Mouse (Mus musculus): ENCODE results near the gene Tomm20. TPM values are rescaled to one million over a fixed set of nuclear protein-coding genes. Genes with fewer than 3 reads are reported as not detected.

Gene Tomm20
- polyA plus RNA-seq, 1 experiment from 2014 or later = 372 TPM

- H3K4me1 ChIP-seq (replicated peaks; ENCODE audit: control insufficient read depth, insufficient read depth, low read length) = peaks cover 4% of the 10 kb centered on the region
- DNase-seq (ENCODE audit: low spot score) (no peak), ATAC-seq (replicated peaks; ENCODE audit: low FRiP score) (no peak)
- no peaks in the 10 kb centered on the region for H3K27me3 ChIP-seq (replicated peaks; ENCODE audit: control insufficient read depth, insufficient read depth, low read length)
- no peak overlapping the region for H3K4me2 ChIP-seq
- H3K9ac ChIP-seq (ENCODE audit: low read depth, low read length) = no peak overlapping the region
- WGBS = 69% methylated on average over 10 of the region's 10 CpGs
- H3K36me3 ChIP-seq (ENCODE audit: control insufficient read depth, insufficient read depth, low read length) = no peaks in the 10 kb centered on the region
- H3K4me3 ChIP-seq (ENCODE audit: low read depth, low read length) = no peak overlapping the region
- no peaks in the 10 kb centered on the region for H3K9me3 ChIP-seq (ENCODE audit: control insufficient read depth, low read length)
- H3K27ac ChIP-seq (ENCODE audit: low read depth, low read length) = no peak overlapping the region
Measured at GRCm38 (mm10) chr8:126909371-126909802, 36.3 kb downstream of the Tomm20 start.

DNA sequence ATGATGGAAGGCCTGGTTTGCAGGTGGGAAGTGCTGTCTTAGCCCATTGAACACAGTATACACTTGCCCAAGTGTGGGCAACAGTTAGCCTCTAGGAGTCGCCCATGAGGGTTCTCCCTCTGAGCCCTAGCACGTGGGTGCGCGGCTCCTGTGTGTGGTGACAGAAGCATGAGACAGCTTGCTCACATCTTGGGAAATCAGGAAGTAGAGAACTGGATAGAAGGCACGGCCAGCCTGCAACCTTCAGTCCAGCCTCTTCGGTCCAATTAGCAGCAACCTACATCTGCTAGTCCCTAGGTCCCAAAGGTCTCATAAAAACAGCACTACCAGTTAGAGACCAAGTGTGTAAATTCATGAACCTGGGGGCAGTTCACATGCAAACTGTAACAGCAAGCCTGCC lies 36.8 kb downstream of the Tomm20 start:
- no peak overlapping the region for H3K4me3 ChIP-seq (ENCODE audit: low read depth, low read length)
- WGBS = 55% methylated on average over 6 of the region's 6 CpGs
- peaks cover 6% of the 10 kb centered on the region for H3K4me1 ChIP-seq (replicated peaks; ENCODE audit: control insufficient read depth, insufficient read depth, low read length)
- no peak overlapping the region for H3K27ac ChIP-seq (ENCODE audit: low read depth, low read length)
- H3K27me3 ChIP-seq (replicated peaks; ENCODE audit: control insufficient read depth, insufficient read depth, low read length) = no peaks in the 10 kb centered on the region
- H3K9me3 ChIP-seq (ENCODE audit: control insufficient read depth, low read length) = no peaks in the 10 kb centered on the region
- ATAC-seq (replicated peaks; ENCODE audit: low FRiP score) (no peak), DNase-seq (ENCODE audit: low spot score) (no peak)
- H3K9ac ChIP-seq (ENCODE audit: low read depth, low read length) = no peak overlapping the region
- no peak overlapping the region for H3K4me2 ChIP-seq
- no peaks in the 10 kb centered on the region for H3K36me3 ChIP-seq (ENCODE audit: control insufficient read depth, insufficient read depth, low read length)

DNA sequence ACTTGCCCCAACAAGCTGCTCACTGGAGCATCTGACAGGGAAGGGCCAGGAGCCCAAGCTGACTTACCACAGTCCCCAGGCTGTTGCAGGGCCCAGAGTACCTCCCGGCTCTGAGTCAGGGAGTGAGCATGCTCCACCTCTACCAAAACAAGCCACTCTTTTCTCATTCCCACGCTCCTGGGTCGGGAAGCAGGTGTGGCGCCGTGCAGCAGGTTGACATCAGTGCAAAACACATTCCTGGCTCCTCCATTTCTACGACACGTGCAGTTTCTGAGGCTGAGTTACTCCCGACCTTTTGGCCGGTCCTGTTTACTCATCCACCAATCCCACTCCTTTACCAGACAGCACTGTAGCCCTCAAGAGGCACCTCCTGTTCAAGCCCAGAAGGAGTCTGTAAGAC lies 37.7 kb downstream of the Tomm20 start:
- no peaks in the 10 kb centered on the region for H3K27me3 ChIP-seq (replicated peaks; ENCODE audit: control insufficient read depth, insufficient read depth, low read length)
- no peaks in the 10 kb centered on the region for H3K9me3 ChIP-seq (ENCODE audit: control insufficient read depth, low read length)
- H3K9ac ChIP-seq (ENCODE audit: low read depth, low read length) = no peak overlapping the region
- no peaks in the 10 kb centered on the region for H3K36me3 ChIP-seq (ENCODE audit: control insufficient read depth, insufficient read depth, low read length)
- 74% methylated on average over 9 of the region's 9 CpGs for WGBS
- H3K4me1 ChIP-seq (replicated peaks; ENCODE audit: control insufficient read depth, insufficient read depth, low read length) = peaks cover 4% of the 10 kb centered on the region
- no peak for DNase-seq (ENCODE audit: low spot score)
- no peak overlapping the region for H3K4me2 ChIP-seq
- no peak overlapping the region for H3K4me3 ChIP-seq (ENCODE audit: low read depth, low read length)
- H3K27ac ChIP-seq (ENCODE audit: low read depth, low read length) = no peak overlapping the region
- ATAC-seq (replicated peaks; ENCODE audit: low FRiP score) = no peak

DNA sequence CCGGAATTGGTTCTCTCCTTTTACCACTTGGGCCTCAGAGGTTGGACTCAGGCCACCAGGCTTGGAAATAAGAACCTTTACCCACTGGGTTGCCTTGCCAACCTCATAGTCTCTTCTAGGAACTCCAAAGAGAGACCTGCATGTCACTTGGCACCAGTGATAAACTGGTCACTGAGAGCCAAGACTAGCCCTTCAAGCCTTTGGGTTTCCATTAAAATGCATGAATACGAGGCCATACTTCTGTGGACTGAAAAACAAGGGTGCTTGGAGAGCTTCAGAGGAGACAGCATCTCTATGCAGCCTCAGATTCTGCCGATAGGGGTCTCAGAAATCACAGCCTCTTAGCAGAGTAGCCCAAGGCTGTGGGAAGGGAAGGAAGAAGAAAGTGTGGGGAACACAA lies 38.3 kb downstream of the Tomm20 start:
- Histone ChIP-seq H3K9ac (ENCODE audit: low read depth, low read length) (no peak overlapping the region), H3K9me3 (ENCODE audit: control insufficient read depth, low read length) (no peaks in the 10 kb centered on the region), H3K27me3 (replicated peaks; ENCODE audit: control insufficient read depth, insufficient read depth, low read length) (no peaks in the 10 kb centered on the region), H3K27ac (ENCODE audit: low read depth, low read length) (no peak overlapping the region), H3K4me3 (ENCODE audit: low read depth, low read length) (no peak overlapping the region), H3K36me3 (ENCODE audit: control insufficient read depth, insufficient read depth, low read length) (no peaks in the 10 kb centered on the region), H3K4me1 (replicated peaks; ENCODE audit: control insufficient read depth, insufficient read depth, low read length) (peaks cover 4% of the 10 kb centered on the region), H3K4me2 (no peak overlapping the region)
- 81% methylated on average over 3 of the region's 3 CpGs for WGBS
- ATAC-seq (replicated peaks; ENCODE audit: low FRiP score) = no peak
- no peak for DNase-seq (ENCODE audit: low spot score)

DNA sequence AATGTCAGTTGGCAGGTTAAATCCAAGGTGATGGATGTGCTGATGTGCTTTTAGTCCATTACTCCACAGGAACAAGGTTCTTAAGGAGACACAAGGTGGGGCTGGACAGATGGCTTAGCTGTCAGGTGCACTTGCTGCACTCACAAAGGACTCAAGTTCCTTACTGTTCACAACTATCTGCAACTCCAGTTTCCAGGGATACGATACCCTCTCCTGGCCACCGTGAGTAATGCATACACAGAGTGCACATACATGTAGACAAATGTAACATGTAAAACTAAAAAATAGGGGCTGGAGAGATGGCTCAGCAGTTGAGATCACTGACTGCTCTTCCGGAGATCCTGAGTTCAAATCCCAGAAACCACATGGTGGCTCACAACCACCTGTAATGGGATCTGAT lies 40.3 kb downstream of the Tomm20 start:
- no peak for ATAC-seq (replicated peaks; ENCODE audit: low FRiP score)

DNA sequence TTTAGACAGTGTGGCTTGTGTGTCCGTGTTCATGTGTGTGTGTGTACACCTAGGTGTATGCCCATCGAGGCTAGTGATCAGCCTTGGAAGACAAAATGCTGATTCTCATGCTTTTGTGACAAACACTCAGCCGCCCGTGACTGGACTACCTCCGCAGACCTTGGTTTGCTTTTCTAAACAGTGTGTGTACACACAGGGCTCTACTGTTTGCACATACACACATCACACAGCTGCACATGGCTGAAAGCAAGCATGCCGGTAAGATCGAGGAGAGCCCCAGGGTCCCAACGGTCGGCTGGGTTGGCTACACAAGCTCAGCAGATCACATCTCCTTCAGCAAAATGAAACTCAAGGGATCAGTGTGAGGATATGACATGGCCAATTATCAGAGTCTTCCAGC lies 41.7 kb downstream of the Tomm20 start:
- H3K4me2 ChIP-seq = no peak overlapping the region
- 80% methylated on average over 9 of the region's 9 CpGs for WGBS
- peaks cover 4% of the 10 kb centered on the region for H3K4me1 ChIP-seq (replicated peaks; ENCODE audit: control insufficient read depth, insufficient read depth, low read length)
- H3K9ac ChIP-seq (ENCODE audit: low read depth, low read length) = no peak overlapping the region
- H3K36me3 ChIP-seq (ENCODE audit: control insufficient read depth, insufficient read depth, low read length) = no peaks in the 10 kb centered on the region
- H3K4me3 ChIP-seq (ENCODE audit: low read depth, low read length) = no peak overlapping the region
- no peak for DNase-seq (ENCODE audit: low spot score)
- ATAC-seq (replicated peaks; ENCODE audit: low FRiP score) = no peak
- H3K27me3 ChIP-seq (replicated peaks; ENCODE audit: control insufficient read depth, insufficient read depth, low read length) = no peaks in the 10 kb centered on the region
- no peak overlapping the region for H3K27ac ChIP-seq (ENCODE audit: low read depth, low read length)
- no peaks in the 10 kb centered on the region for H3K9me3 ChIP-seq (ENCODE audit: control insufficient read depth, low read length)

More for the DNA sequence above, 40.3 kb downstream of the Tomm20 start:
- Histone ChIP-seq H3K9me3 (ENCODE audit: control insufficient read depth, low read length) (no peaks in the 10 kb centered on the region), H3K27ac (ENCODE audit: low read depth, low read length) (no peak overlapping the region), H3K9ac (ENCODE audit: low read depth, low read length) (no peak overlapping the region), H3K27me3 (replicated peaks; ENCODE audit: control insufficient read depth, insufficient read depth, low read length) (no peaks in the 10 kb centered on the region), H3K4me2 (no peak overlapping the region), H3K4me1 (replicated peaks; ENCODE audit: control insufficient read depth, insufficient read depth, low read length) (peaks cover 4% of the 10 kb centered on the region), H3K4me3 (ENCODE audit: low read depth, low read length) (no peak overlapping the region), H3K36me3 (ENCODE audit: control insufficient read depth, insufficient read depth, low read length) (no peaks in the 10 kb centered on the region)
- DNase-seq (ENCODE audit: low spot score) = no peak
- 82% methylated on average over 3 of the region's 3 CpGs for WGBS

- no peaks in the 10 kb centered on the region for H3K27me3 ChIP-seq (replicated peaks; ENCODE audit: control insufficient read depth, insufficient read depth, low read length)
- H3K4me2 ChIP-seq = no peak overlapping the region
- DNase-seq (ENCODE audit: low spot score) (no peak), ATAC-seq (replicated peaks; ENCODE audit: low FRiP score) (no peak)
- H3K9me3 ChIP-seq (ENCODE audit: control insufficient read depth, low read length) = no peaks in the 10 kb centered on the region
- H3K4me3 ChIP-seq (ENCODE audit: low read depth, low read length) = no peak overlapping the region
- H3K4me1 ChIP-seq (replicated peaks; ENCODE audit: control insufficient read depth, insufficient read depth, low read length) = peaks cover 4% of the 10 kb centered on the region
- no peaks in the 10 kb centered on the region for H3K36me3 ChIP-seq (ENCODE audit: control insufficient read depth, insufficient read depth, low read length)
- H3K9ac ChIP-seq (ENCODE audit: low read depth, low read length) = no peak overlapping the region
- no peak overlapping the region for H3K27ac ChIP-seq (ENCODE audit: low read depth, low read length)
- 59% methylated on average over 9 of the region's 9 CpGs for WGBS
Measured at GRCm38 (mm10) chr8:126903224-126903895, 42.3 kb downstream of the Tomm20 start.

GRCm38 (mm10) chr8:126901612-126902011 lies 44.0 kb downstream of the Tomm20 start:
- 67% methylated on average over 1 of the region's 1 CpGs for WGBS
- H3K27ac ChIP-seq (ENCODE audit: low read depth, low read length) = no peak overlapping the region
- H3K9ac ChIP-seq (ENCODE audit: low read depth, low read length) = no peak overlapping the region
- ATAC-seq (replicated peaks; ENCODE audit: low FRiP score) (no peak), DNase-seq (ENCODE audit: low spot score) (no peak)
- no peaks in the 10 kb centered on the region for H3K27me3 ChIP-seq (replicated peaks; ENCODE audit: control insufficient read depth, insufficient read depth, low read length)
- no peak overlapping the region for H3K4me3 ChIP-seq (ENCODE audit: low read depth, low read length)
- H3K36me3 ChIP-seq (ENCODE audit: control insufficient read depth, insufficient read depth, low read length) = no peaks in the 10 kb centered on the region
- peaks cover 4% of the 10 kb centered on the region for H3K4me1 ChIP-seq (replicated peaks; ENCODE audit: control insufficient read depth, insufficient read depth, low read length)
- H3K9me3 ChIP-seq (ENCODE audit: control insufficient read depth, low read length) = no peaks in the 10 kb centered on the region
- H3K4me2 ChIP-seq = no peak overlapping the region

GRCm38 (mm10) chr8:126901049-126901448 lies 44.6 kb downstream of the Tomm20 start:
- H3K4me1 ChIP-seq (replicated peaks; ENCODE audit: control insufficient read depth, insufficient read depth, low read length) = peaks cover 4% of the 10 kb centered on the region
- H3K9me3 ChIP-seq (ENCODE audit: control insufficient read depth, low read length) = no peaks in the 10 kb centered on the region
- H3K4me2 ChIP-seq = no peak overlapping the region
- H3K36me3 ChIP-seq (ENCODE audit: control insufficient read depth, insufficient read depth, low read length) = no peaks in the 10 kb centered on the region
- no peak overlapping the region for H3K9ac ChIP-seq (ENCODE audit: low read depth, low read length)
- no peak overlapping the region for H3K27ac ChIP-seq (ENCODE audit: low read depth, low read length)
- no peak overlapping the region for H3K4me3 ChIP-seq (ENCODE audit: low read depth, low read length)
- DNase-seq (ENCODE audit: low spot score) (no peak), ATAC-seq (replicated peaks; ENCODE audit: low FRiP score) (no peak)
- no peaks in the 10 kb centered on the region for H3K27me3 ChIP-seq (replicated peaks; ENCODE audit: control insufficient read depth, insufficient read depth, low read length)
- WGBS = 43% methylated on average over 2 of the region's 2 CpGs
